Mouse (Mus musculus) neural tube, embryonic 10.5 days (tissue): ENCODE measurements around the gene Snx8.
A peak's percentile ranks its signal among the peaks of the same experiment; 100 is the strongest.
"Not testable (repeated sequence)": the region's sequence is repeated elsewhere in the genome, so short reads cannot be mapped to it uniquely, and the experiment has no call there.

Source experiments
- DNase-seq: peaks from one replicate; pipeline ENCODE4 v3.0.0-alpha.2; 2017; ENCODE audit warnings: low spot score; ENCODE audit errors: extremely low spot score

The Snx8 gene

DNA sequence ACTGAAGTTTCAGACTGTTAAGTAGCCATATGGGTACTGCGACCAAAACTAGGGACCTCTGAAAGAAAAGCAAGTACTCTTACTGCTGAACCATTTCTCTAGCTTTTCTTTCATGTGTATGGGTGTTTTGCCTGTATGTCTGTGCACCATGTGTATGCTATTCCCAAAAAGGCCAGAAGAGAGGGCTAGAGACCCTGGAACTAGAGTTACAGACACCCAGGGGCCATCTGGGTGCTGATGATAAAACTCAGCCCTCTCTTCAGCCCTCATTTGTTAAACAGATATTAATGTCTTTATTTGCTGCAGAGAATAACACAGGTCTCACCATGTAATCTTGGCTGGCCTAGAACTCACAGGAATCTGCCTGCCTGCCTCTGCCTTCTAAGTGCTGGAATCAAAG is 4.6 kb downstream of the Snx8 start:
- no peak for DNase-seq

DNA sequence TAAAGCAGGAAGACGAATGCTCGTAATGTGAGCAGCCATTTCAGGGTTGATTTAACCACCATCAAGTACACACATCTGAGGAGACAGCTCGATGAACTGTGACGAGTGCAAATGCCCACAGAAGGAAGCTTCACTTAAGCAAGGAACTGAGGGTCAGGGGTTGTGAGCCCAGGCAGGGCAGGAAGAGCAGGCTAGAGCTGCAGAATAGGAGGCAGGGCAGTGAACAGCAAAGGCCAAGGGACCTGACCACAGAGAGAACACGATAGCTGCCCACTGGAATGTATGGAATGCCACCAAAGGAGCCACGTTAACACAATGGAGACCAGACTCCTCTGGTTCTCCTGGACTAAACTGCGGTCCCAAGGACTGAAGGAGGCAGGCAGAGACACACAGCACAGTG is 5.5 kb downstream of the Snx8 start:
- peak; percentile 38 for DNase-seq

DNA sequence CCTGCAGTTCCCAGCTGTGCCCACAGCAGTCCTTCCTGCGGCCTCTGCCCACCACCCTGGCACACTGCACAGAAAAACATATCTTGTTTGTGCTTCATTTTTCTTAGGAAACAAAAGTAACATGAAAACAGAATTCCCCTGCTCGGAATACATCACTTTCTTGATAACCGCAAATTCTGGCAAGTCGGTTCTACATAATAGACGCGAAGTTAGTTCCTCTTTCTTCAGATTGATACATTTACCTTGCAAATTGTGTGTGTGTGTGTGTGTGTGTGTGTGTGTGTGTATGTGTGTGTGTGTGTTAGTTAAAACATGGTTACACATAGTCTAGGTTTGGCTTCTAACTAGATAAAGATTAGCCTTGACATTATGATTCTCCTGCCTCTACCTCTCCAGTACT is 6.4 kb downstream of the Snx8 start:
- no peak for DNase-seq

DNA sequence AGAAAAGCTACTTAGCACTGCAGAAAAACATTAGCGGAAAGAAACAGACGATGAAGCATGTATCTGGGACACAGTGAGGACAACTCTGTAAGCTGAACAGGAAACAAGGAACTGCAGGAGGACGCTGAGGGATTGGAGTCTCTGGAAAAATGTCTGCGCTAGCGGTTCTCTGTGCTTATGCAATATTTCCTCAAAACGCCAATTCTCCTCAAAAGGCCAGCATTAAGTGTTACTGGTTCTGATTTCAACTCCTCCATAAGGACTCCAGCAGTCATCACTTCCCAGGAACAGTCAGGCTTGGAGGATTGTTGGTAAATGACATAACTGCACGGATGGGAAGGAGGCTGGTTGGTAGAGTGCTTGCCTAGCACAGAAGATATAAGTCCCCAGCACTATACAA is 7.9 kb downstream of the Snx8 start:
- no peak for DNase-seq

DNA sequence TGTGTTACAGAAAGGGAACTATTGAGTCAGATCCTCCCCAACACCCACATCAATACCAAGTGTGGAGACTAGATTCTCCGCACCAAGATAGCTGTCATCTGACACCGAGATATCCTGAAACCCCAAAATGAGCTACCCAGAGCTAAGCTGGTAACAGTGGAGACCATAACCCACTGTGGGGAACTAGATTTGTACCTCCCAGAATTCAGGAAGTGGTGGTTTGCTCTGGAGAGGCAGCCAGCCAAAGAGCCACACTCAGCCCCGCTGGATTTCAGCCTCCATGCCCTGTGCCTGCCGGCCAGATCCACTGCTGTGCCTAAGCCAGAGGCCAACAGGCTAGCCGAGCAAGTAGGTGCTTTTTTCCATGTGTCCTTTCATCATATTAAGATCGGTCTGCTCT is 9.8 kb downstream of the Snx8 start:
- no peak for DNase-seq

DNA sequence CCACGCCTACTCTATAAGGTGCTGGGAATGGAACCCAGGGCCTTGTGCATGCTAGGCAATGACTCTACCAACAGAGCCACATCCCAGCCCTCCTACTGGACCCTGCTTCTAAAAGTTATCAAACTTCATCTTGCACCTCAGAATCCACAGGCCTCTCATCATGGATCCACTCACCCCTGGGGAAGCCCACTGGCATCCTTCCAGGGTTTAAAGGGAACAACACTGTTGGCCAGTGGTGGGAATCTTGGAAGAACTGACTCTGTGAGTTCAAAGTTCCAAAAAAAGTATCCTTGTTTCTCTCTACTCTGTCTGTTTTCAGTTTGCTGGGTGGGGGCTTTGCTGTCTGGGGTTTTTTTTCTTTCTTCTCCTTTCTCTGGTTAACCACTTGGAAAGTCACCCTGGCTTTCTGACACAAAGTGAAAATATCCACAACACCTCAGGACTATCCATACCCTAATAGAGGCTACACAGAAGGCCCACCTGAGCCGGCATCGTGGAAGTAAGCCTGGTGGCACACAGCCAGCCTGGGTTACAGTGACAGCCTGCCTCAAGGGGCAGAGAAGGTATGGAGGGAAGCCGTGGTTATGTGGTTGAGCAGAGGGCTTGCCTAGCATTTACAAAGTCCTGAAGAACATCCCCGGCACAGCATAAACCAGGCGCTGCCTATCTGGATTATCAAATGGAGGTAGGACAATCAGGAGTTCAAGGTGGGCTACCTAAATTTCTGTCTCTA is 10.8 kb downstream of the Snx8 start:
- DNase-seq: no peak

DNA sequence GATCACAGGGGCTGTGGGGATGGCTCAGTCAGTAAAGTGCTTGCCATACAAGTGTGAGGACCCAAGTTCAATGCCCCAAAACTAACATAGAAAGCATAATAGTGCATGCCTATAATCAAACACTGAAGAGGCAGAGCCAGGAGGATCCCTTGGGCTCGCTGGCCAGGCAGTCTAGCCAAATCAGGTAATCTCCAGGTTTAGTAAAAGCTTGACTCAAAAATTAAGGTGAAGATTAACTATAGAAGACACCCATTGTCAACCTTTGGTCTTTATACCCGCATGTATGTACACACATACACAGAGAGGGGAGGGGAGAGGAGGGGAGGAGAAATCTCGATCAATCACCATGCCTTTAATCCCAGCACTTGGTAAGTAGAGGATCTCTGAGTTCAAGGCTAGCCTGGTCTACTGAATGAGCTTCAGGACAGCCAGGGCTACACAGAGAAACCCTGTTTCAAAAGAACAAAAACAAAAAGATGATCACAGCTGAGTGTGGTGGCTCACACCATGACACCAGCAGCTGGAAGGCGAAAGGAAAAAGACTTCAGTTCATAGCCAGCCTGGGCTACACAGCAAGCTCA is 13.7 kb downstream of the Snx8 start:
- no peak for DNase-seq

DNA sequence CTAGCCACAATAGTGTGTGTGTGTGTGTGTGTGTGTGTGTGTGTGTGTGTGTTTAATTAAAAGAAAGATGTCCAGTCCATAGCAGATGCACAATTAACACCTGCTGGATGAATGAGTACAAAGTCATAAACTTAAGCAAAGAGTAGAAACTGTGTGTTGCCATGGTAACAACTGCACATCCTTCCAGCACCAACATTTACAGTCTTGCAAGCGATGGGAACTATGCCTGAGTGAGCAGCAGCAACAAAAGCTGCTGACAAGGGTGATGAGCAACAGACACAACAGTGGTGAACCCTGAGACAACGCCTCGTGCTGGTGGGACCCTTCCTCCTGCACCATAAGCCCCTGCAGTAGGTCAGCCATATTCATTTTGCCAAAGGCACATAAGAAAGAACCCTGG is 14.8 kb downstream of the Snx8 start:
- no peak for DNase-seq

DNA sequence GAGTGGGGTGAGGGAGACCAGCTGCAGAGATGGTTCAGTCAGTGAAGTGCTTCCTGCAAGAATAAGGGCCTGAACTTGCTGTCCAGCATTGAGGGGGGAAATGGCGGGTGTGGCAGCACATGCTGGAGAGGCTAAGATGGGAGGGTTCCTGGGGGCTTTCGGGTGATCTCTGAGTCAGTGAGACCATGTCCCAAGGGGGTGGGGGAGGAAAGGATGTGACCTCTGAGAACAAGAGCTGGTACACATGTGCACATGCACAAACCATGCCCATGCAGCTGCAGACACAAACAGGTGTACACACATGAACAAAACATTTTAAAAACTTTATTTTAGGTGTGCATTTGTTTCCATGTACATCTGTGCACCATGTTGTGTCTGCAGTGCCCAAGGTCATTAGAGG is 15.4 kb downstream of the Snx8 start:
- no peak for DNase-seq

DNA sequence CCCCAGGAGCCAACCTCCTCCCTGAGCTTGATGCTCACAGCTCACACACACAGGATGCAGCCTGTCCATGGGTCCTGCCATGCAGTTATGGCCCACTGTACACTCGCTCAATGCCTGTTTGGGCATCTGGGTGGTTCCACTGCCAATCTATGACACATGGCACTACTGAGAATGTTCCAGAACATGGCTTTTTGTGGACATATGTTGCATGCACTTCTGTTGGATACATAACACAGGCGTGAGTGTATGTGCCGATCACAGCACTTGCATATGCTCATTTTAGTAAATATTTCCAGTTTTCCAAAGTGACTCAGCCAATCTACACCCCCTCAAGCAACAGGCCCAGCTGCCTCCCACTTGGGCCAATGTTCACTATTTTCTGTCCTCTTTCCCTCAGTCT is 17.4 kb downstream of the Snx8 start:
- no peak for DNase-seq

DNA sequence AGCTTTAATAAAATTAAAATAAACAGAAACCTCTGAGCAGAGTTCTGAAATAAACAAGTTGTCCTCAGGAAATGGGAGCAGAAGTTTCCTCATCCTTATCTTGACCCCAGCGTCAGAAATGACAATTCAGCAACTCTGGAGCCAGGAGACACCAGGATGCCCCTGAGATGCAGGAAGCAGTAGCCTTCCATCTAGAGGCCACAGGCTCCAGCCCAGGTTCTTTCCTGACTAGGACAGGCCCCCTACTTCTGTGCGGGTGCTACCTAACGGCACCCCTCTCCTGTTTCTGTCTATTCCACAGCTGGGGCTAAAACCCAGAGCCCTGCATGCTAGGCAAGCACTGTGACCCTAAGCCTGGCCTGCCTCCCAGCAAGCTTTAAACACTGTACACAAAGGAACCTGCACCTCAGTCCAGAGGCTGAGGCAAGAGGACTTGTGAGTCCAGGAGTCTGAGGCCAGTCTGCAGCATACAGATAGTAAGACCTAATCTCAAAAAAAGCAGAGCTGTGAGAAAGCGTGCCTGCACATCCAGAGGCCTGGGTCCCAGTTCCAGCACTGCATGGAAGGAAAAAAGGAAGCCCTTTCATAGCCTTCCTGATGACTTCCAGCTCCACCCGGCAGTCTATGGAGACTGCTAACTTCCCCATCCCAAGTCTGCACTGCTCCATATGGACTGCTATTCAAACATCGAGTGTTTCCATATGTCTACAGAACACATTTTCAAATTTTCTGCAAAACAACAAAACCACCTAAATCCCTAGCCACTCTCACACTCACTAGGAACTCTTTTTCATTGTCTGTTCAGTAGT is 18.4 kb downstream of the Snx8 start:
- DNase-seq: no peak

DNA sequence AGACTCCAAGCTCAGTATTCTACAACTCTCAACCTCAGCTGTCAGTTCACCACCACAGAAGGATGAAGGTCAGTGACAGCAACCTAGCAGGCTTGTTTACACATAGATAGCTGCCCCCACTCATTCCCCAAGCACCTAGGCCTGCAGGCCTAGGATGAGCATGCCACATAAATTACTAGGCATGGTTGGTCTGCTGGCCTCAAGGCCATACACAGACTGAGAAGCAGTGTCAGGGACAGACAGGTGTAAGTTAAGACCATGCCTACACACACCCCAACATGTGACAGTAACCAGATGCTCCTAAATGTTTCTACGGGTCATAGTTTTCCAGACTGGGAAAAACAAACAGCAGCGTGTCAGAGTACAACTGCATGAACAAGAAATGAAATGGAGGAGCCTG is 19.6 kb downstream of the Snx8 start:
- no peak for DNase-seq

DNA sequence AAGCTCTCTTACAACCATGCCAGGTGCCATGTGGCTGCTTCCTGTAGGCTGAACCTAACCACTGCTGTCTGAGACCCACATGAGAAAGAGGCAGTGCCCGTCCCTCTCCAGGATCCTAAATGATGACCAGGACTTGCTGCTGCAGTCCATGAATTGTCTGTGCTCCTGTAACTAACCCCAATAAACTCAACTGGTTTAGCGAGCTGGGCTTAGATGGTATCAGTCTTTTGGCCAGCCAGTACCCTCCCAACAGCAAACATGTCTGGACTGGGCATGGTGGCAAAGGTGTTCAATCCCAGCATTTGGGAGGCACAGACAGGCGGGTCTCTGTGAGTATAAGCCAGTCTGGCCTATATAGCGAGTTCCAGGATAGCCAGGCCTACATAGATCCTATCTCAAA is 20.1 kb downstream of the Snx8 start:
- no peak for DNase-seq

DNA sequence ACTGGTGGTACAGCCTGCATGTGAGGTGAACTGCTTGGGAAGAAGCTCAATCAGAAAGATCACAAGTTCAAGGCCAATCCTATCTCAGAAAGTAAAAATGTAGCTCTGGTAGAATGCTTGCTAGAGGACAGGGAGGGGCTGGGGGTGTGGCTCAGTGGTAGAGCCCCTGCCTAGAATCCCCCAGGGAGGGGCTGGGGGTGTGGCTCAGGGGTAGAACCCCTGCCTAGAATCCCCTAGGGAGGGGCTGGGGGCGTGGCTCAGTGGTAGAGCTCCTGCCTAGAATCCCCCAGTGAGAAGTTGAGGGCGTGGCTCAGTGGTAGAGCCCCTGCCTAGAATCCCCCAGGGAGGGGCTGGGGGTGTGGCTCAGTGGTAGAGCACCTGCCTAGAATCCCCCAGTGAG is 20.9 kb downstream of the Snx8 start:
- not testable (repeated sequence) for DNase-seq

DNA sequence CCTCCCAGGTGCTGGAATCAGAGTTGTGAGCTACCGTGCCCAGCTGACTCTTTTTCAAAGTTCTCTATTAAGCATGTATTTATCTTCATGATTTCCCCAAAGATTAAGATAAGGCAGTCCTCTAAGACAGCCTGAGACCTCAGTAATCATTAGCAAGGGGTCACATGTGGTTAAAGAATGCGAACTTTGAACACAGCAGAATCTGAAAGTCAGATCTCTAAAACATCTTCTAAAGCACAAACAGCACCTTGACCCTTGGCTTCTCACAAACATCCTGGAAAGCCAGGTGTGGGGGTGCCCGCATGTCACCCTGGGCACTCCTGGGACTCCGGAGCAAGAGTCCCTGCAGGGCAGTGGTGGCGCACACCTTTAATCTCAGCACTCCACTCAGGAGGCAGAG is 24.6 kb downstream of the Snx8 start:
- no peak for DNase-seq

DNA sequence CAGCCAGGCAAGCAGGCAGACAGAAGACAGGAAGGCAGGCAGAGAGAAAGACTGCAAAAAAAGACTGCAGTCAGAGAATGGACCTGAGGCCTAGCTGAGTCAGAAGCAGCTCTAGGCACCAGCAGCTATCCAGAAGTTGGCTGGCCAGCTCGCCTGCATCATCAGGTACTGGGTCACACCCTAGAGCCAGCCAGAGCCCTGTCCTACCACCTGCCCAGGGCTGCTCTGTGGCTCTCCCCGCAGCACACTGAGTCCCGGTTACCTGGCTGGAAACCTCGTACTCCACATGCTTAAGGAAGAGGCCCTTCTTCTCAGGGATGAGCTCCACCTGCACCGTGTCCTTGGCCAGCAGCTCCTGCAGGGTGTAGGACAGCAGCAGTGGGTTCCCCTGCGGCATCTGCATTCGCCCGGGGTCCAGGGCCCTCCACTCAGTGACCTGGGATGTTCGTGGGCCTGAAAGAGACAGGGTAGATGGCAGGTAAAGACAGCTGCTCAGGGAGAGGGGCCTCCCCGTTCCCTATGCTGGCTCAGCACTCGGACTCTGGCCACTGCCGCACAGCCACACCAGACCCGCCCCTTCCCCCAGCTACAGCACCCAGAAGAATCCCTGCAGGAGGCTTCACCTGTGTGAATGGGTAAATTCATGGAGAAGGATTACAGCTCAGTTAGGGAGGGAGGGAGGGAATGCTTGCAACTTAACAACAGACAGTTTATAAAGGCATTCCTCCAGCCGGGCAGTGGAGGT is 29.0 kb downstream of the Snx8 start:
- DNase-seq: no peak

DNA sequence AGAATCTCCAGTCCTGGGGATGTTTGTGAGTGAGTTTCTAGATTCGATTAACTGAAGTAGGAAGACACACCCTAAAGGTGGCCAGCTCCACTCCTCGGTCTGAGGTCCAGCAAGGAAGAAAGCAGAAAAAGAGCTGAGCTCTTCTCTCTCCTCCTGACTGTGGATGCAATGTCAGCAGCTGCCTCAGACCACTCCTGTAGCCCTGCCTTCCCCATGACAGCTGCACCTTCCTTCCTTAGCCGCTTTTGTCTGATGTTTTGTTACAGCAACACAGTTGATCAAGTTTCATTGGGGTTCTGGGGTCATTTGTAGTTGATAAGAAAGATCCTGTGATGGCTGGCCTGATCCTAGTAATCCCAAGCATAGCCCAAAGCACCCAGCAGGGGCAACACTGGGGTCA is 31.6 kb downstream of the Snx8 start:
- DNase-seq: no peak

DNA sequence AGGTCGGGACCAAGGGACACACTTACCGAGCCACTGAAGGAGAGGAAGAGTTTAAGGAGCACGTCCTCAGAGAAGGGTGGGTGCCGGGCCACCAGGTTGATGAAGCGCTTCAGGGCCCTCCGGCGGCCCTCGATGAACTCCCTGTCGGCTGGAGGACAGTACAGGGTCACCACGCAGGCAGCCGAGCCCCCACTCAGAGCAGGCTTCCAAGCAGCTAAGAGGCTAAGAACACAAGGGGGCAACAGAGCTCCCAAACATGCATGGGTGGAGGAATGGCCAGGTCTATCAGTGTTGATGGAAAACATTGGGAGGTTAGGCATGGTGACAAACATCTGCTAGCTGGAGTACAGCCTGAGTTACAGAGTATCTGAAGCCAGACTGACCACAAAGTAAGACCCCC is 33.1 kb downstream of the Snx8 start:
- no peak for DNase-seq

DNA sequence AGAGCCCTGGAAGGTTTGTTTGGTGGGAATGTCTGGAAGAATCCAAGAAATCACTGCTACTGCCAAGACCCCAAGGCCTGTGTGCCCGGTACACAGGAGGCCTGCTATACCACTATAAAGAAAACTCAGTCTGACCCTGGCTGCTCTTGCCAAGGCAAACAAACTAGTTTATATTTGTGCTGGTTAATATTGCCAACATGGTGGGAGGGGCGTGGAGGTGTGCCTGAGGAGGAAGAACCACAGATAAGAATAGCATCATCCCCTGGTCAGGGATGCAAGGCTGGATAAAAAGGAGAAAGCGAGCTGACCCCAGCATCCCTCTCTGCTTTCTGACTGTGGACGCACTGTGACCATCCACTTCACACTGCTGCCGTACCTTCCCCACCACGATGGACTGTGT is 36.7 kb downstream of the Snx8 start:
- no peak for DNase-seq

DNA sequence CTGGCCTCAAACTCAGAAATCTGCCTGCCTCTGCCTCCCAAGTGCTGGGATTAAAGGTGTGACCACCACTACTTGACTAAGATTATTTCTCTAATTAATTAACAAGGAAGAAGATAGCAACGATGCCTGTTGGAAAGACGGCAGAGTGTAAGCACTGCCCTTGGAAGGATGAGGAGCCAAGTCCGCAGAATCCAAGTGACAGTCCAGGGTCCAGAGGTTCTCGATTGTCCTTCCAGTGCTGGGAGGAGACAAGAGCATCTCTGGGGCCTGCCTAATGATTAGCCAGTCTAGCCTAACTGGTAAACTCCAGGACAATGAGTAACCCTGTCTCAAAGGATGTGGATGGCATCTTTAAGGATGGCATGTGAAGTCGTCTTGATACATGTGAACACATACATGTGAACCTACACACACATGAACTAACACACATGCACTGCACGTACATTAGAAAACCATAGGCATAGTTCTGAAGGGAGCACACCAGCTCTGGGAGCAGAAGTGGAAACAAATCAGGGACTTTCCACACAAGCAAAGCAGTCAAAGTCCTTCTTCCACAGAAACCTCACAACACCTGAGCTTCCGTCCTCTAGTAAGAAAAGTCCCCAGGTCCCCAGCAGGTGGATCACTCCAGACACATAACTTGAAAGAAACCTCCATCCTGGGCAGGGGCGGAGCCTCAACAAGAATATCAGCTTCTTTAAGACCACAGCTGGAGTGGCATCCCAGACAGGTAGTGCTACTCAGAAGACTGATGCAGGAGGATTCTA is 38.1 kb downstream of the Snx8 start:
- no peak for DNase-seq

DNA sequence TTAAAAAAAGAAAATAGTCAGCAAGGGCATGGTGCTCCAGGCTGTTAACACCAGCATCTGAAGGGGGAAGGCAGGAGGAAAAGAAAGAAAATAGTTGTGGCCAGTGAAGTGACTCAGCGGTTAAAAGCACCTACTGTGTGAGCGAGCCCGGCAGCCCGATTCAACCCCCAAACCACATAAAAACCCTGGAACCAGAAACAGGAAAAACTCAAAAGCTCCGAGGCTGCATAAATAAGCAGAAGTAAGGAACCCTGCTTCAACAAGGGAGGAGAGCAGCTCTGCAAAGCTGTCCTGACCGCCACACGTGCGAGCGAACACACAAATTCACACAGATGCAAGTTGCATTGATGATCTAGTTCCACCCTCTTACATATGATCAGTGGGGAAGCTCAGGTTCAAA is 39.2 kb downstream of the Snx8 start:
- no peak for DNase-seq
